Mouse (Mus musculus): ENCODE data around the gene Spata16.

DNA sequence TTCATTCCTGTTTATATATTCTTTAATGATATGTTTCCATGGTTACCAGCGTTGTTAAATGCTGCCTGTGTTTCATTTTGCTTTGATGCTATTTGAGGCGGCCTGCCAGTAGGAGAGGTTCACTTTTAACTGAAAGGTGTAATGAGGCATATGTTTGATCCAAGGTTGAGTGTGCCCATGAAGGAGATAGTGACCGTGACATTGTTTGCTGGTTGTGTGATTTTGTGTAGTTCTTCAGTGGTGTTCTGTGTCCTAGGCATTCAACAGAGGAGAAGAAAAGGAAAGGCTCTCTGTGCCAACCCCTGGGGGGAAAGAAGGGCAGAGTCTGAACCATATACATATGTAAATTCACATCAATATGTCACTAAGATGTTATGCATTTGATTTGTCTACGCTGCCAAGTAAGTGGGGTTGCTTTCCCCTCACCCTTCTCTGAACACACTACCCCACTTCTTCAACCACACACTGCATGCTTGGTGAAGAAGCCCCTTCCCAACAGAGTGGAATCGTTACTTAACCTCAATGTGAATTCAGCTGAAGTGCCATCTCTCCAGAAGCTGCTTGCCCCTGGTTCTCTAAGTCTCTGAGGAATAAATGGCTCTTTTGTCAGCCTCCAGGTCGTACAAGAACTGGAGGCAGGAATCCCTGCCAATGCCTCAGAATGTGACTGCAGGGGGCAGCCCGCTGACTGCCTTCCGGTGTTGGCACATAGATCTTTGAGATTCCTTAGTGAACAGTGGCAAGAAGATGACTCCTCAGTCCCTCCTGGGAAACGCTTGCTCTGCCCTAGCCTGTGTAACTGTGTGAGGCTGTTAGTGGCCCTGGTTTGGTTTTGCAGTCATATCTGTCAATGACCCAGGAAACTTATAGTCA lies 213.5 kb downstream of the Spata16 start:
- TF ChIP-seq CTCF (IDR thresholded peaks at IDR 0.05; ENCODE audit: low read depth) (no peak), EP300 (IDR thresholded peaks at IDR 0.05; ENCODE audit: low read depth) (no peak)

Measured in heart, postnatal 0 days (tissue).